Mouse (Mus musculus) embryo, embryonic 9.5 days (tissue): ENCODE measurements around the gene S100a16.

Source experiments
- DNase-seq: peaks from one replicate; pipeline ENCODE4 v3.0.0-alpha.2; 2017; ENCODE audit errors: extremely low spot score

S100a16 gene

DNA sequence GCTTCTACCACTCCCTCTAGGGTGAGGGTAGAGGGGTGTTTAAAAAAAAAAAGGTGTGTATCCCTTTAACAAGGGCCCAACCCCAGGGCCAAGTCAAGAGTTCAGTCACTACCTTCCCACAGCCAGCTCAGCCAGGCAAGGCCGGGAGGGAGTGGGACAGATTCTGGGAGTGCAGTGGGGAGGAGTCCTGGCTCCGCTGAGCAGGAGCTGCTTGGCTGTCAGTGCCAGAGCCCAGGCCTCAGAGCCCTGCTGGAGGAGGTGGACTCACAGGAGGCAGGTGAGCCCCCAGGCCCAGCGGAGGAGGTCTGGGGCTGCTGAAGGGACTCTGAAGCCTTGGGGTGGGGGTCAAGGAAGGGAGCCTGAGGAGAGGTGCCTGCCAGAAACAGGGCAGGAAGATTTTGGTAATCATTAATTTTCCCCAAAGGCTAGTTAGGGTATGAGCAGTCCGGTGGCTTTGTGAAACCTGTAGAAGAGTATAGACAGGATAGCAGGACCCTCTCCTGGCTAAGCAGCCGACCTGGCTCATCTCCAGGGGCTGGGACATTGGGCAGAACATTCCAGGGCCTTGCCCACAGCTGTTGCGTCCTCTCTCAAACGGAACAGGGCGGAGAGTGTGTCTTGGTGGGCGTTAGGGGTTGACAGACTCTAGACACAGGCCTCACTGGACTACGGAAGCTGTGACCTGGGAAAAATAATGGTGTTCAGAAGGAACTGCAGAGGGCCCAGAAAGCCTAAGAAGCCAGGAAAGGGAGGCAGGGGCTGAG lies at the start of gene S100a16:
Gene S100a16 (plus strand): TSS at position 114 of the 764 bp plus-strand sequence.
- DNase-seq = no peak

DNA sequence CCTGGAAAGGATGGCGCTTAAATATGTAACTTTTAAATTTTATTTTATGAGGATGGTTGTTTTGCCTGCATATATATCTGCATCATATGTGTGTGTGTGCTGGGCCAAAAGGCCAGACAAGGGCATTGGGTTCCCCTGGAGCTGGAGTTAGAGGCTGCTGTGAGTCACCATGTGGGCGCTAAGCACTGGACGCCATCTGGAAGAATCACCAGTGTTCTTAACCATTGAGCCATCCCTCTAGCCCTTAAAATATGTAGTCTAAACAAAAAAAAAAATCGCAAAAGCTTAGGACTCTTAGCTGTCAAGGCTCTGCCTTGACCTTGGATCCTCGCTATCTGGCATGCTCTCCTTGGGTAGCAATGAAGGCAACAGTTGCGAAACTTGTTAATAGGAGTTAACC lies 48.5 kb upstream of the S100a16 start:
- DNase-seq = no peak

DNA sequence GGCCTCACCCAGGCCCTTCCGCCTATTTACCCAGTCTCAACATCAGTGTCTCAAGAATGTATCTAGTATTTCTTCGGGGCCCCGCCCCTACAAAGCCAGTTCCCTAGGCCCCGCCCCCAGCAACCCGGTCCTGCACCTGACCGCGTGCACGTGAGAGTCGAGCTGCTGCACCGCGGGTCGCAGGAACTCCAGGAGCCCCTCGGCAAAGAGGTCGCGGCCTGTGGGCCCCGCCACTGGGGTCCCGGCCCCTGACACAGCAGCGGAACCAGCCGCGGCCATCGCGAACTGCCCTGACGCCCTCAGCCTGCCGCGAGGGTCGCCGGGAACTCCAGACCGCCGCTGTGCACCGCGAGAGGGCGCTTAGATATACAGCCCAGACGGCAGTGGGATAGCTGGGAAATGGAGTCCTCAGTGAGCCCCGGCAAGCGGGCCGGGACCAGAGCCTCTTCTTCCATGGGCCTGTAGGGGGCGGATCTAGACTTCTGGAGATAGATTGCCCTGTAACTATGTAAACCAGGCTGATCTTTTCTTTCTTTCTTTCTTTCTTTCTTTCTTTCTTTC lies 46.3 kb upstream of the S100a16 start, which contains the start of gene Snapin:
Gene Snapin (minus strand): TSS at position 338 of the 561 bp plus-strand sequence.
- DNase-seq = peak; percentile 97

DNA sequence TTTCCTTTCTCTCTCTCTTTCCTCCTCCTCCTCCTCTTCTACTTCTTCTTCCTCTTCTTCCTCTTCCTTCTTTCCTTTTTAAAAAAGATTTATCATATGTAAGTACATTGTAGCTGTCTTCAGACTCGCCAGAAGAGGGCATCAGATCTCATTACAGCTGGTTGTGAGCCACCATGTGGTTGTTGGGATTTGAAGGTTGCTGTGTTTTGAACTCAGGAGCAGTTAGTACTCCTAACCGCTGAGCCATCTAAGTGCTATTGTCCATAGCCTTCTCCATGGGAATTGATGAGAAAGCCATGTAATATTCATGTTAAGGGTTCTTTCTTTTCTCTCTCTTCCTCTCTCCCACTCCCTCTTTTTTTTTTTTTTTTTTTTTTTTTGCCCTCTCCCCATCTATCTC lies 45.7 kb upstream of the S100a16 start:
- no peak for DNase-seq

DNA sequence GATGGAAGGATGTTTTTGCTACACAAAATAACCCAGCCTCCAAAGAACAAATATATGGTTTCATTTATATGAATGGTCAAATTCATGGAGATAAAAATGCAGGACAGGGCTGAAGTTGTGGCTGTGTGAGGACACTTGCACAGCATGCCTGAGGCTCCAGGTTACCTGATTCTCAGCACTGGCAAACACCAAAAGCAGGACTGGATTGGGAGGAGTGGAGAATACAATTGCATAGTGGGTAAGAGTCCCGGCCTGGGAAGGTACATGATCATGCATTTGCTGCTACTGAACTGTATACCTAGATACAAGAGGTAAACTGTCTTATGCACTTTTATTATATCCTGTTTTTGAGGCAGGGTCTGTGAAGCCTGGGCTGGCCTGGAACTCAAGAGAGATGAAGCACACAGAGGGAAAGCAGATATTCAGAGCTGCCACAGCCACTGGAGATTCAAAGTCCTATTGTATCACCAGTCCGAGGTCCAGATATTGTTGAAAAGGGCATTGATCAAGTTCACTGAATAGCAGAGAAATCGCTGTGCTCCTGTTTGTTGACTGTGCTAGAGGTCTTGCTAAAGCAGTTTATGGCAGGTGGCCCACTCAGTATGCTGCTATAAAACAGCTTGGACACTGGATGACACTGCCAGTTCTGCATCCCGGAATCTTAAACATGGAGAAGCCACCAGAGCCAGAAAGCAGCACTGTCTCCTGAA lies 43.1 kb upstream of the S100a16 start:
- DNase-seq = no peak

DNA sequence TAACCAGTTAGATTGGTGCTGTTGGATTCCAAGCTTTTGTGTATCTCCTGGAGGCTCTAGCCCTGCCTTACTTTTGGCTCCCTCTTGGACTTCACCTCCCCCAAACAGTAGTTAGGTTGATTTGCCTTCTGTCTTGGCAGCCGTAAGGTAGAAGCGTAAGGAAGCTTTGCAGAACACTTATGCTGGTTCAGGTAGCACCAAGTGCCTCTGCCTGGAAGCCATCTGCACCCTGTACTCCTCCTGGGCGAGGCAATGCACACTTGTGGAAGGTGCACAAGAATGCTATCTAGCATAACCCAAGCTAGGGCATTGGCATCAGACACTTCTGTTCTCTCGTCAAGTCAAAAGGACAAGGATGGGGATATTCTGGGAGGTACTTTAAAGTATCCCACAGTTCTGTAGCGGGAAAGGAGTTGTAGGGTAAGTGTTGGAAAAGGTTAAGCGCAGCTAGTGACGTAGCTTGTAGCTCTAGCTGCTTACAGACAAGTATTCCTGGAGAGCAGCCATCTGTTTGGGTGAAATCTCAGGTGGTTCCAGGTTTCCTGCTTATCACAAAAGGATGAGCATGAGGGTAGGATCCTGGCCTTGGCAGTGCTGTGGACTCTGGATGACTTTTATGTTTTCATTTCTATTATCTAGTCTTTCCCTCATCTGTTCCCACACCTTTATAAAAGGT lies 41.1 kb upstream of the S100a16 start:
- DNase-seq = no peak

DNA sequence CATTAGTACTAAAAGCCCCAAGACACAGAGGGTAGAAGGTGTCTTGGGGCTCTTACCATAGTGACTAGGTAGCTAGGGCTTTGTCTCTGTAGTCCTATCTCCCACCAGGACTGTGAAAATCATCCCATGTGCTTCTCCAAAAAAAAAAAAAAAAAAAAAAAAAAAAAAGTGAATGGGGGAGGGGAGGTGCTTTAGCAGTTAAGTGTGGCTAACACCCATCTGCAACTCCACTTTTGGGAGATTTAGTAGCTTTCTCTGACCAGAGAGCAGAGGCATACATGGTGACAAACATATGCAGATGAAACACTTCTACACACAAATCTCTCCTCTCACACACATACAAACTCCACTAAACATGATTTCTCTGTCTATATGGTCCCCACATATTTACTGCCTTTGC lies 39.5 kb upstream of the S100a16 start:
- DNase-seq = no peak

DNA sequence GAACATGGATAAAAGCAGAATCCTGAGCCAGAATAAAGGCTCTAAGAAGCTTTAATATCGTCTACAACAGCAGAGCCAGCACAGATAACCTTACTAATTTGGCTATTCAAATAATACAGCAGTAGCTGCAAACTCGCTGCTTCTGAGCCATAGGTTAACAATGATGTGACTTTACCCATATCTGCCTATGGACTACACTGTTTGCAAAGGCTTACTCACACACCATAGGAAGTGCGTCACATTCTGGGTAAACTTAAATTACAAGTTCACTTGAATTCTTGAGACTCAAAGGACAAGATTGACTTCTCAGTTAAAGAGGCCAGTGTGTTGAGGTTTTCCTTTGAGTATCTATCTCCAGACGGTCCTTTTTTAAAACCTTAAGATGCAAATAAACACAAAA lies 33.6 kb upstream of the S100a16 start:
- no peak for DNase-seq

DNA sequence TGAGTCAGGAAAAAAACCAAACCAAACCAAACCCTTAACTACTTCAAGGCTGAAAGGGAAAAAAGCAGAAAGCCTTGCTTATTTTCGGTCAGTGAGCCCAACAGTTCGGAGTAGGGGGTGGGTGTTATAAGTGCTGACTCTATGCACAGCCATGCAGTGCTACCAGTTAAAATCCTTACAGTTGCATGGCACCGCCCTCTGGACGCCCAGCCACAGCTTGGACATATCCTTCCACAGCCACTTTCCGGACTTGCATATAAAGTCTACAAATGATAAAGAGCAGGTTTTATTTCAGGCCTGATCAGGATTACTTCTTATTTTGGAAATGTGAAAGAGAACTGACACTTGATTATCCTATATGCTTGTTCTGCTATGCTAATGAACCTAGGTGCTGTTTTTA lies 31.8 kb upstream of the S100a16 start:
- no peak for DNase-seq

DNA sequence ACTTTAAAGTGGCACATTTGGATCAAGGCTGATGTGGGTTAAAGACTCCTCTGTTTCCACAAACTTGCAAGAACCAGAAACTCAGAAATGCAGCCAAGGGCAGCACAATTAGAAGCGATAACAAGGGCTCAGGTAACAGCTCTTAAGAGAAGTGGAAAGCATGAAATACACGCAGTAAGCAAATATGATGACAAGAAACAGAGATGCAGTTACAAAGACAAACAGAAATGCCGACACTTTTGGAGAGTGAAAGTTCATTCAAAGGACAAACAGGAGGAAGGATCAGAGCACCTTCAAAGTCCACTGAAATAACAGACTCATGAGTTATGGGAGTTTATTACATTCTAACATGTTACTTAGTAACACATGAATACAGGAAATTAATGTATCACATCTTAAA lies 30.7 kb upstream of the S100a16 start:
- no peak for DNase-seq

DNA sequence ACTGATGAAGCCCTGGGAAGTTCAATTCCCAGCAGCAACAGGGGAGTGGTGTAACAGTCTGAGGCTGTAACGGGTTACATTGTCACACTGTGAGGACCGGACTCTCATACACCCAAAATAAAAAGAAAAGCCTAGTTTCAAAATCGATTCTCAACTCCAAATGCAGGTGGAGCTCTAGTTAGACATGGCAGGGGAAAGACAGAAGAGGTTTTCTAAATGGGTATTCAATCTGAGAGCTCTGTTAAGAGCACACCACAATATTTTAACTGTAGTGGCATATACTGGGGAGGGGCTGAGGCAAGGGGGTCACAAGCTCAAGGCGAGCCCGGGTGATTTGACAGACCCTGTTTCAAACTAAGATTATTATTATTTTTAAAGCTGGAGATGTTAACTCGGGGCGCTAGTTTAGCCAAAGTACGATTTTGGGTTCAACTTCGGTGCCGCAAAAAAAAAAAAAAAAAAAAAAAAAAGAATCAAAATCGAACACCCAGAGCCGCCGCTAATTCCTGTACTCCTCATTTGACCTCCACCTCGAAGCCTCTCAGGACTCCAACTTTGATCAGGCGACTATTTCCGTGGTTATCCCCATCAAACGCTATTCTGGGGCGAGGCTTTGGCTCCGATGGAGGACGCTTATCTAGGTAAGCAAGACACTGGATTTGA lies 28.6 kb upstream of the S100a16 start:
- DNase-seq = no peak

DNA sequence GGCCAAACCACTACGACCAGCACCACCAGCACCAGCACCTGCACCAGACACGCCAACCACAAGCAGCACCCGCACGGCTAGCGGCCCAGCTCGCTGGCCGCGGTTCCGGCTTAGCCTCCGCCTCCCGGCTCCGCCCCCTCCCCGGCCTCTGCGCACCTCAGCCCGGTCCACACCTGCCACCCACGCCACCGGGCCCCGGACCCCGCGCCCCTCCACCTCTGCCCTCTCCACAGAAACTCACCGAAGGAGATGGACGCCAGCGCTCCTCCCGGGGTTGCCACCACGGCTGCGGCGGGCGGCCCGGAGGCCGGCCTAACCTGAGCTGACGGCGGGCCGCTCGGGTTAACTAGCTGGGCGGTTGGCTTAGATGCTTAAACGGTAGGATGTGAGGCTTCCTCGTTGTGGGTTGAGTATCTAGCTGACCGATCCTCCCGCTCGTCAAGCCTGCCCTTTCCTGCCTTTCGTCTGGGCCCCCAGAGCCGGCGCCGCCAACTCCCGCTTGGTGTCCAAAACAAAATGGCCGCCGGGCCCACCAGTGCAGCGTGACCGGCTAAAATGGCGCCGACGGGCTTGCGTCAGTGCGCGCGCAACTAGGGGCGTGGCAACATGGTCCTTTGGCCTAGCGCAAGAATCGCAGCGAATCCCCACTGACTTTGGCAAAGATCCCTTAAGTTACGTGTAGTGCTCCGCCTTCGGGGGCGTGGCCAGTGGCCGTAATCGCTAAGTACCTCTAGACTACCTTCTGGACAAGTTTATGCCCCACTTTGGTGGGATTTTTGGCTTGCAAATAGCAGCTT lies 27.9 kb upstream of the S100a16 start, which contains the start of gene Chtop:
Gene Chtop (minus strand): TSS at position 549 of the 797 bp plus-strand sequence.
- DNase-seq = peak; percentile 98

DNA sequence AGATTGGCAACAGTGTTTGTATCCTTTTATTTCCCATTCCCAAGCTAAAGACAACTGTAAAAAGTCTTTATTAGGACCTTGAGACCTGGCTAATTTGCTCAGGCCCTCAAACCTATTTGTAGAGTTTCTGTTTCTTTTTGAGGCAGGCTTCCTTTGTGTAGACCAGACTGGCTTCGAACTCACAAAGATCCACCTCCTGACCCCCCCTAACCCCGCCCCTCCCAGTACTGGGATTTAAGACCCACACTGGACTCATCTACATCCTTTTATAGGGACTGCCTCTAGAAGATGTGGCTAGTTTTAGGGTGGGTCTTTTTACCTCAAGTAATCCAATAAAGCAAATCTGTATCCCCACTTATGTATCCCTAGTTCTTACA lies 27.3 kb upstream of the S100a16 start:
- no peak for DNase-seq

DNA sequence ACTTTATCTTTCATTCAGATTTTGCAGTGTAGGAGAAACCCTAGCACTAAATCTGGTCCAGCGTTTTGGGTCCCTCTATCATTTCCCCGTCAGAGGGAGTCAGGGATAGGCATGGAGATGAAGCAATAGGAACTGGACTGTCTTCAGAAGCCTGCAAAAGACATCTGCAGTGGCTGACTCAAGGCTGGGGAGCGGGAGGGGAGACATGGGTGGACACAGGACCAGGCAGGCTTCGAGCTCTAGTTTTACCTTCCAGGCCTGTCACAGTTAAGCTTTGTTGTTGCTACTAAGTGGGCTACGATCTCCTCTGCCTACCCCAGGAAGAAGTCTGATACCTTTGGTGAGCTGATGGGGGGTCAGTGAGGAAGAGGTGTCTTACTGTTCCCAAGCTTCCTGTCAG lies 24.8 kb upstream of the S100a16 start:
- DNase-seq = no peak

DNA sequence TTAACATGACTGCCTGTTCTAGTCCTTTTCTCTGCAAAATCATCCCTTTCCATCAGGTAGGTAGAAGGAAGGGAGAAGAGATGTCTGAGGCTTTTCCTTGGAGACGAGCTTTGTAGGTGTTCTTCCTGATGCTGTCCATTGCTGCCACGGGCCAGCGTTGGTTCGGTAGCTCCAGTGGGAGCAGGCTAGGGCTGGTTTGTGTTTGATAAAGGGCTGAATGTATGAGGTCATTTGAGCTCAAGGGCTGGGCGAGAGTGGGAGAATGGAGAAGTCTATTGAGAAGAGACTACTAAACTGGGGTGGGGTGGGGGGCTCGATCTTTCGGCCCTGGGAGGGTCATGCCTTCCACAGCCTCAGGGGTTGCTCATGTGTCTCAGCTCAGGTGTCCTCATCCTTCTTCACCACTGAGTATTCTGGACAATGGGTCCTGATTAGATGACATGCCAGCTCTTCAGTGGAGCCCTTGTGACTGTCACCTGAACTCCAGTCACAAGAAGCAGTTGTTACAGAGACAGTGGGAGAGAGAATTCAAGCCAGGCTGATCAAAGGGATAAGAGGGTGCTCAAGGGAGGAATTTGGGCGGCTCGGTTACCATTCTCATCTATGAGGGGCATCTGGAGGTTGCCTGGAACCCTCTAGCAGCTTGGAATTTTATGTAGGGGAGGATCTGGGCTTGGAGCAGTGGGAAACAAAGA lies 24.0 kb upstream of the S100a16 start:
- DNase-seq = no peak

DNA sequence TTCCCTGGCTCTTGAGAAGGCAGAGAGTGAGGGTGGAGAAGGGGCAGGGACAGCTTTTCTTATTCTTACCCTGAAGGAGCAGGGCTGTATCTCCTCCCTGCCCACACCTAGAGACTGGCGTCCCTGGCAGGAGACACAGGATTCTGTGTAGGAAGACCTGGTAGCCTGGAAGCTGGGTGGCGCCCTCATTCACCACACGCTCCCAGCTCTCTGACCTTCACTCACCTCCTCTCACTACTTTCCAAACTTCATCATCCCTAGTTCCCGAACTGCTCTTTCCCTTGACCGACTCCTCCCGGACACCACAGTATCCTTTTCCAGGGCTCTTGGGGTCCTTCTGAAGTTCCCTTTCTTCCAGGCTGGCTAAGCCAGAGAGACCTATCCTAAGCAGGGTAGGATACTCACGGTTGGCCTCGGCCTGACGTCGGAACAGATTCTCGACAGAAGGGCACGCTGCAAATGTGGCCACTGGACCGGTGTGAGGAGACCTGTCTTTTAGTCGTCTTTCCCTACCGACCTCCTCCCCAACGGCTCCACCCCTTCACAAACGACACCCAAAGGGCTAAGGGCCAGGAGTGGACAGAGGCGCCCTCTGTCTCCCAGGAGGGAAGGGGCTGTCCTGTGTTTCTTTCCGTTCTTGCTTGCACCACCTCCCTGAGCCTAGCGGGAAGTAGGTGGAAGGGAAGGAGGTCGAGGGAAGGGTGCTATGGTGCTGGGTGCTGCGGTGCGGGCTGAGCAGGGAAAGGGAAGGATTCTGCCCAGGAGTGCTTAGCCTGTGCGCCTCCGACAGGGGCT lies 23.1 kb upstream of the S100a16 start, which contains the start of the genes S100a1 and S100a13:
Gene S100a1 (minus strand): TSS at position 597 of the 795 bp plus-strand sequence.
Gene S100a13 (plus strand): TSS at position 640 of the 795 bp plus-strand sequence.
- peak; percentile 53 for DNase-seq

DNA sequence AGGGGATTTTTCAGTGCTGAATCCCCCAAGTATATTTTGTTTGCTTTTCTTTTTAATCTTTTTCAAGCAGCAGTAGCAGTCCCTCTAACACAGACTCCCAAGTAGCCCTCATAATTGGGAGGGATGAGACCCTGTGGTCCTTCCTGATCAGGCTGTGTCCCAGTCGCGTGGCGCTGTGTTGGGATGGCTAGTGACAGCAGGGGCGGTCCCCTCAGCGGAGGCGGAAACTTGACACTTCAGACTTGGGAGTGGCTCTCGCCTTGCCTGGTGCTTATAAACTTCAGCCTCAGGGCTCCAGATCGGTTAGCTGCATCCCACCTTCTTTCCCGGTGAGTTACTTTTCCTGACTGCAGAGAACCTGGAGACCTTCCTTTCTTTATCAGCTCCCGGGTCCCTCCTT lies 22.4 kb upstream of the S100a16 start:
- peak; percentile 73 for DNase-seq

DNA sequence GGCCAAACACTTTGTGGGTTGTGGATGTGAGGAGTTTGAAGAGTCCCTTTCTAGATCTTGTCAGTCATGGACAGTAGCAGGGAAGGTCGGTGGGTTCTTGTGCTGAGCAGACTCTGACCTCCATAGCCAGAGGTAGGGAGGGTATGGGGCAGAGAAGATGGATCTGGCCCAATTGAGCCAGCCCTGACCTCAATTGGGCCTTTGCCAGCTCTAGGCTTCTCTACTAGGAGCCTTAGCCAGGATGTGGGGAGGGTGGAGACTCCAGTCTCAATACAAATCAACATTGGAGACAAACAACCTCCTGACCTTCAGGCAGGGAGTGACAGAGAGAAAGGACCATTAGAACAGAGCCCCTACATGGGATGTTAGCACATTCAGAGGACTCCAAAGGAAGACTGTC lies 21.8 kb upstream of the S100a16 start:
- DNase-seq = no peak

DNA sequence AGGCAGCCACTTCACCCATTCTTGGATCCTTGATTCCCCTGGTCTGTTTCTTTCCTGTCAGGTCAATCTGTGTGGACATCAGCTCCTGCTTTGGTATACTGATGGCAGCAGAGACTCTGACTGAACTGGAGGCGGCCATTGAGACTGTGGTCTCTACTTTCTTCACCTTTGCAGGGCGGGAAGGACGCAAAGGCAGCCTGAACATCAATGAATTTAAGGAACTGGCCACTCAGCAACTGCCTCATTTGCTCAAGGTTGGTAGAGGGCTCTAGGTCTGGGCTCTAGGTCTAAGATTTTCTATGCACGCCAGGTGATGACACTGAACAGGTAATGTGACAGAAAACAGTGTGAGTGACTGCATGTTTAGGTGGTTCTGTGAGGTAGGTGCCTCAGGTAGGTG lies 21.3 kb upstream of the S100a16 start:
- DNase-seq = no peak
